Mouse (Mus musculus) MEL-GATA-1-ER (cell line): Measurements from ENCODE around the gene Ankrd35.
"Not testable (repeated sequence)": the region's sequence is repeated elsewhere in the genome, so short reads cannot be mapped to it uniquely, and the experiment has no call there.

Experiments
- DNase-seq: peaks from one replicate; pipeline ENCODE4 v3.0.0-alpha.2; 2012; ENCODE audit warnings: low read depth; ENCODE audit errors: extremely low read depth

Gene Ankrd35

DNA sequence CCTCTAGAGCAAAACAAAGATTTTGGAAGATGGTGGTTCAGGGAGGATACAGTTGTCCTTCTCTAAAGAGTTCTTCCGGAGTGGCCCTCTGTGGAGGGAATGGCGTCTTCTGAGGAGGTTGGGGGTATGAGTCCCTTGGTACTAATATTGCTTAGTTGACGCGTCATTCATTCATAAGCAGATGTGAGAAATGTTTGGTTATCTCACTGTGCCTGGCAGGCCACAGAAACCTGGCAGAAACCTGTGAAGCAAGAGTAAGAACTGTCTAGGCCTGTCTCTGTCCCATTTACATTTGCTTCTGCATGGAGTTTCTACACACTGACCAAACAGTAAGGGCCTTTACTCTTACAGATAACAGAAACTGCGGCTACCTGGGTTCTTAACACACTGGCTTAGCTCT is 1.6 kb downstream of the Ankrd35 start:
- DNase-seq = no peak

DNA sequence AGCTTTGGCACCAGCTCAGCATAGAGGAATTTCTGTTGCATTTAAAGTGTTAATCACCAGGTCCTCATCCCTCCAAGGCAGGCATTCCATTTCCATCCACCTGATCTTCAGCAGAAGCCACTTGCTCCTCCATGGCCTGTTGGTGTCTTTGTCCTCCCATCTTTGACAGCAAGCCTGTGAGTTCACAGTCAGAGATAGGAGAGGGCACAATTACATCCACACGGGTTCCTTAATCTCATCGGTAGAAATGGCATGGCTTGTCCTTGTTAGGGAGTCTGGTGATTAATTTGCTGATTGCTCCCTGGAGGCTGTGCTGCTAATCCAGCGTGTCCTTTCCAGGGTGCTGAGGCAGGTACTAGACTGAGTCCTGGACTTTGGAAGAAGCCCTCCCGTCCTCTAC is 3.6 kb downstream of the Ankrd35 start:
- DNase-seq = no peak

DNA sequence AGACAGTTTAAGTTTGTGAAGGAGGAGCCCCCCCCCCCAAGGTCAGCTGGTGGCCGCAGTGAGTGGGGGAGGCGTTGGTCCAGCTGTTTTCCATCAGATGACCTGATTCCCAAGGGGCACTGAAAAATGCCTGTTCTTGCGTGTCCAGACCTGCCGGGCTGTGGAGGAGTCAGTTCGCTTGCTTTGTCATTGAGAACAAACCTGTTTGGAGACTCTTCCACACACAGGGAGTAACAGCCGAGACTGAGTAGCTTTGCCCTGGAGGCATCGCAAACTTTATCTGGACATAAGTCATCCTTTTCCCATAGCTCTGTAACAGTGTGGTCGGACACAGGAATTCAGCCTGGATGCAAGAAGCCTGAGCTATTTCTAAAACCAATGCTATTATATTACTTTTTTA is 4.5 kb downstream of the Ankrd35 start:
- DNase-seq = no peak

DNA sequence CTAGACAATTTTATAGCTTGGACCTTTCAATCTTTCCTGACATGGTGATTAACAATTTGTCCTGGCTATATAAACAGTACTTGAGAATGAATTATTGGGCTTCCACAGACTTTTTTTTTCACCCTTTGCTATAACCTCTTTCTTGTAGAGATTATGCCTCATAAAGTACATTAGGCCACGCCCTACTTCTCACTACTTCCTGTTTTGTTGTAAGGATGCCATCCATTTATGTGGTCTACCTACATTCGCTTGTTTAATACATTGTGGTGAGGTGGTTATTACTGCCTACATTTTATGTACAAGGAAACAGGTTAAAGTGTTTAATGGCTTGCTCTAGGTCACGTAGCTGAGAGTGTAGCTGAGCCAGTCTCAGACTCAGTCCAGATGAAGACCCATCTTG is 5.2 kb downstream of the Ankrd35 start:
- peak; percentile 95 for DNase-seq

DNA sequence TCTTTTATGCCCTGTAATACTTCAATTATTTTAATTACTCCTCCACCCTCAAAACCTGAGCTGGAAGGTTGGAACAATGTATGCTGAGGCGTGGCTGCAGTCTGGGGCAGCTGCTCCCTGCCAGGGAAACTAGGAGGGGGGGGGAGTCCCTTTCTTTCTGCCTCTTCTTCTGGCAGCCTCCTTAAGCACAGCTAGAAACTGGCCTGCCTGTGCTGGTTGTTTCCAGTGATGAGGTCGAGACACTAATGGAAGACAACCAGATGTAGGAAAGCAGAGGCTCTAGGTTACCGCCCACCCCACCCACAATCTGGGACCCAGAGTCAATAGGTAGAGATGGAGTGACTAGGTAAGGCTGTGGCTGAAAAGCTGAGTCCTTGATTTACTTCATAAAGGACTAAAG is 5.8 kb downstream of the Ankrd35 start:
- DNase-seq = no peak

DNA sequence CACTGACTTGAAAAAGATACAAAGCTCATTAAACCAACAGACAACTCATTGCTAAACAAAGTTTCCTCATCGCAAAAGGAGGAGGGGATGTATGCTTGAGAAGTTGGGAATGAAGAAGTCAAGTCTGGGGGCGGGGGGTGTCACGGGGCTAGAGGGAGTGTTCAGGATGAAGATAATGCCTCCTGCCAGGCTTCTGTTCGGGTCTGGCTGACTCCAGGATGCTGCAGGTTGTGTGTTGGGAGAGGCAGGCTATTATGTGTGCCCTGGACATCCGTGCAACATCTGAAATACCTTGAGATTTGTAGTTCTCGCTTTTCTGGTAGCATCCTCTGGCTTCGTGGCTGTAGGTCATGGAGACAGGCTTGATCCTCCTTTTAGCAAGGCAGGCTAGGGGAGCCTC is 8.5 kb downstream of the Ankrd35 start:
- no peak for DNase-seq

DNA sequence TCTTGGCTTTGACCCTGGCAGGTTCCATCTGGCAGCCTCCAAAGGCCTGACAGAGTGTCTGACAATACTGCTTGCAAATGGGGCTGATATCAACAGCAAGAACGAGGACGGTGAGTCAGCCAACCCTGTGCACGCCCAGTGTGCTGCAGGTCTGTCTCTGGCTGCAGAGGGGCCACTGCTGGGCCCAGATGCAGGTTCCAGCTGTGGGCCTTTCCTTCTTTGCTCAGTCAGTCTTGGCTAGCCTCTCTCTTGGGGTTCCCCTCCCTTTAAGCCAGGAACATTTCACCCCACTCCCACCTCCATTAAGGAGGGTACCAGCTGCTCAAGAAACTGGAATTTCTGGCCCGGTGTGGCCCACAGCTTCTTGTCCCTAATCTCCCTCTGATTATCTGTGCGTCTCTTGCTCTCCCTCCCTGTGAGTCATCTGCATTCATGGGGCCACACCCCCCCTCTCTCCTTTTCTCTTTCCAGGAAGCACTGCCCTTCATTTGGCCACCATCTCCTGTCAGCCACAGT is 9.3 kb downstream of the Ankrd35 start:
- no peak for DNase-seq

DNA sequence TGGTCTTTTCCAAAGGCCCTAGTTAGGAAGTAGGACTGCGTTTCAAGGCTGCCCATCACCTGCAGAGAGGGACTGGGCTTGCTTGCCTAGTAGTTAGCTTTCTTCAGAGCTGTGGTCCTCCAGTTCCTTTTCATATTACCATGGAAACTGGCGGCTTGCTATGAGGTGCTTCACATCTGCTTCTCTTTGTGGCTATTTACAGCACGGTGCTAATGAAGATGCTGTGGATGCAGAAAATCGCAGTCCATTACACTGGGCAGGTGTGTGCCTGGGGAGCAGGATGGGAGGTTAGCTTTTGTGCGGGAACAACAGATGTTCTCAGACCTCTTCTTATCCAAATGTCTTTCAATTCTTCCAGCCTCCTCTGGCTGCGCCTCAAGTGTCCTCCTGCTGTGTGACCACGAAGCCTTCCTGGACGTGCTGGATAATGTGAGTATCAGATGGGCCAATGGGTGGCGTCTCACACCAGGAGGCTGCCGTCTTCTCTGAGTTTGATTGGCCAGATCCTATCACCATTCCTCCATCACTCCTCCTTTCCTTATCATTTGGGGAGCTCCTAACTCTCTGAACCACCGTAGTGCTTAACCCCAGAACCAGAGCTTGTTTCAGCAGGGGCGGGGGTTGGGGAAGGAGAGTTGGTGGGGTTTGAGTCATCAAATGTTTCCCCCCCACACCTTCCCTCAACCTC is 10.5 kb downstream of the Ankrd35 start:
- no peak for DNase-seq

DNA sequence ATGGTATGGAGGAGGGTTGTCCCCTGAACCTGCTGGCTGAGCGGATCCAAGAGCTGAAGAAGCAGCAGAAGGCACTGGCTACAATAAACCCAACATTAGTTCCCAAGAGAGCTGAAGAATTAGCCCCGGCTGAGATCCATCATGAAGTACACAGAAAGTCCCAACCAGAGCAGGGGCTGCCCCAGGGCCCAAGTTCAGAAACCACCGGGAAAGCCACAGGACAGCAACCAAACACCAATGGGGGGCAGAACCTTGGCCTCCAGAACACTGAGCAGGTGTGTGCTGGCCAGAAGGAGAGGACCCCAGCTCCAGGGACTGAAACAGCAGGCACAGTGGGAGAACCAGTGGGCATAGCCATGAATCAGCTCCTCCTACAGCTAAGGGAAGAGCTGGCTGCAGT is 13.6 kb downstream of the Ankrd35 start:
- no peak for DNase-seq

DNA sequence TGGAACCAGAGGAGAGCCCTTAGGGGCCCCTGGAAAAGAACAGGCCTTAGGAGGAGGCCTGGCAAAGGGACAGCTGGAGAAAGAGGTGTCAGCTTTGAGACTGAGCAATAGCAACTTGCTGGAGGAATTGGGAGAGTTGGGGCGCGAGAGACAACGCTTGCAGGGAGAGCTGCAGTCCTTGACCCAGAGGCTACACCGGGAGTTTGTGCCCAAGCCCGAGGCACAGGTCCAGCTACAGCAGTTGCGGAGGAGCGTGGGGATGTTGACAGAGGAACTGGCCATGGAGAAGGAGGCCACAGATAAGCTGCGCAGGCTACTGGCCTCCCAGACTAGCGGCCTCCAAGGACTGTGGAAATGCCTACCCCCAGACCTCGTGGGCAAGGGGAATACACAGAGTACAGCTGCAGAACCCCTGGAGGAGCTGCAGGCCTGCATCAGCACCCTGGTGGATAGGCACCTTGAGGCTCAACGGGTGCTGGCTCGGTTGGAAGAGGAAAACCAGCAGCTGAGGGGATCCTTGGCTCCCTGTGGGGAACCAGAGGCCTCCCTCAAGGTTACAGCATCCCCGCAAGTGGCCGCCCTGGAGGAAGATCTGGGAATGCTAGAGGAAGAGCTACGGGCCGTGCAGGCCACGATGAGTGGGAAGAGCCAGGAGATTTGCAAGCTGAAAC is 14.4 kb downstream of the Ankrd35 start:
- DNase-seq = no peak

DNA sequence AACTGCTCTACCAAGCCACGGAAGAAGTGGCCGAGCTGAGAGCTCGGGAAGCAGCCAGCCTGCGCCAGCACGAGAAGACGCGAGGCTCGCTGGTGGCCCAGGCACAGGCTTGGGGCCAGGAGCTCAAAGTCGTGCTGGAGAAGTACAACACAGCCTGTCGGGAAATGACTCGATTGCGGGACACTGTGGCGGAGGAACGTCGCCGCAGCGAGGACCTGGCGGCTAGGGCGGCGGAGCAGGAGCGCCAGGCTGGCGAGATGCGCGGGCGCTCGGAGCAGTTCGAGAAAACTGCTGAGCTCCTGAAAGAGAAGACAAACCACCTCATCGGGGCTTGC is 14.9 kb downstream of the Ankrd35 start:
- no peak for DNase-seq

DNA sequence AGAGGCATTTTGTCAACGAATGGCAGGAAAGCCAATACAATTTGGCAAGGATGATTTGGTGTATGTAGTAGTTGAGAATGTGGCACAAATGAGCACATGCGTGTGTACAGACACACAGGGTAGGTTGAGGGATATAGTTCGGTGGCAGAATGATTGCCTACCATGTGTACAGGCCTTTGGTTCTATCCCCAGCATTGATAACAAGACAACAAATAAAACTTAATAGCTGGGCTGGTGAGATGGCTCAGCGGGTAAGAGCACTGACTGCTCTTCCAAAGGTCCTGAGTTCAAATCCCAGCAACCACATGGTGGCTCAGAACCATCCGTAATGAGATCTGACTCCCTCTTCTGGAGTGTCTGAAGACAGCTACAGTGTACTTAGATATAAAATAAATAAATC is 16.1 kb downstream of the Ankrd35 start:
- not testable (repeated sequence) for DNase-seq

DNA sequence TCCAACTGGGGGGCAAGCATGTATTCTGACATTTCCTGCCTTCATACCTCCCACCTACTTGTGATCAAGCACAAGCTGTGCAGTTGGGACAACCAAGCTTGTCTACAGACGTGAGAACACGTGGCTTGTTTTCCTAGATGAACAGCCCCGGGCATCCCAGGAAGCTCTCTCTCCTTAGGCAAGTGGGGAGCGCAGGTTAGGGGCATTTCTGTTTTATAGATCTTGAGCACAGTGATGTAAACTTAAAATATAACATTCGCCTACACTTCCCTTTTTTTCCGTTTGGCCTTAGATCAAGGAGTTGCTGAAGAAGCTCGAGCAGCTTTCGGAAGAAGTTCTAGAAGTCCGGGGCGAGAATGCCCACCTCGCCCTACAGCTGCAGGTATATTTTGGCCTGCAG is 18.9 kb downstream of the Ankrd35 start:
- peak; percentile 70 for DNase-seq

DNA sequence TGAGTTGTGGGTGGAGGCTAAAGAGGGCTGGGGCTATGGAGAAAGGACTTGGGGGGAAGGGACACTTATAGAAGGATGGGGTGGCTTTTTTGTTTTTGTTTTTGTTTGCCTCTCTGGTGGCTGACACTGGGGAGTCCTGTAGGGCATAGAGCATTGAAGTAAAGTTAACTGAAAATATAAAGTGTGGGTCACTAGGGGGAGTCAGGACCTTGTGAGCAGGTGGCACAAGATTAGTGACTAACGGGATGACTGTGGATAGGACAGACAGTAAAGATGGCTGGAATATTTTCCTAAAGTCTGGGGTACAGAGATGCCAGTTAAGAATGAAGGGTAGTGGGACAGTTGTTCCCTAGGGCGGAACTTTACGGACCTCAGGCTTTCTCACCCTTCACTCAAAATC is 20.4 kb downstream of the Ankrd35 start:
- DNase-seq = no peak

DNA sequence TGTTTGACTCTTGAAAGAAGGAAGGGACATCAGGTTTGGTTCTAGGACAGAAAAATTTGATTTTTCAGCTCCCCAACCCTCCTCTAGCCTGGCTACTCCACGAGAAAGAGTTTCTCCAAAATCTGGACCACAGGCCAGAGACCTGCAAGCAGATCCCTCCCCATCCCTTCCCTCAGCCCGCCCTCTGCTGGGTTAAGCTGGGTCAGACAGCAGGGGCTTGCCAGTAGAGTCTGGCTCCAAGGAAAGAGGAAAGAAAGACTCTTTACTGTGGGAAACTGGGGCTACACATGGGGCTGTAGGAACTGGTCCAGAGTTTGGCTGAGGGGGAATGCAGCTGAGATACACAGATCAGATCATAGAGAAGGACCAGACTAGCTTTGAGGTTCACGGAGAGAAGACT is 22.6 kb downstream of the Ankrd35 start:
- DNase-seq = no peak

DNA sequence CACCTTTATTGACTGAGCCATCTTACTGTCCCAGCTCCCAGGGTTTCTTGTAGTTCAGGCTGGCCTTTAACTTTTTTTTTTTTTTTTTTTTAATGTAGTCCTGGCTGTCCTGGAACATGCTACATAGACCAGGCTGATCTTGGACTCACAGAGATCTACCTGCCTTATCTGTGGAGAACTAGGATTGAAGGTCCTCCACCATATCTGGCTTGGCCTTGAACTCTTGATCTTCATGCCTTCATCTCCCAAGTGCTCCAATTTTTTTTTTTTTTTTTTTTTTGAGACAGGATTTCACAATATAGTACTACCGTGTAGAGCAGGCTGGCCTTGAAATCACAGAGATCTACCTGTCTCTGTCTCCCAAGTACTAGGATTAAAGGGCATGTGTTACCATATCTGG is 23.6 kb downstream of the Ankrd35 start:
- no peak for DNase-seq

DNA sequence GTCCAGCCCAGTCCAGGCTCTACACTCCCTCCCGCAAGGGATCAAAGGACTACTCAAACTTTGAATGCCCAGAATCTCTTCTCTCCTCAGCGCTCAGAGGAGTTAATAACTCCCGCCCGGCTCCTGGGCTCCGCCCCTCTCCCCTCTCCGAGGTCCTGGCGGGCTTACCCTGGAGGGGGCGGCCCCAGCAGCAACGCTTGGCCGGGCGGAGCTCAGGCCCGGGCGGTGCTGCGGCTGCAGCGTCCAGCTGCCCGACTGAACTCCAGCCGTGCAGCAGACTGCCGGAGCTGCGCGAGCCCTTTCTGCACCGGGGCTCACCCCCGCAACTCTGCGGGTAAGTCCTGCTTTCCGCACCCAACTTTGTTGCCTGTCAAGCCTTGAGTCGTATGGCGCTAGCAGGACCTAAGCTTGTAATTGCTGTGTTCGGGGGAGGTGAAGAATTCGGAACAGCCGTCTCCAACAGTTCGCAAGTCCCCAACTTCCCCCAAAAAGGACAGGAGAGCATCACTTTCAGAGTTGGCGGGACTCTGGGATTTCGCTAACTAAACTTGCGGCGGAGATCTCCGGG is 26.4 kb downstream of the Ankrd35 start, which contains the start of gene Pias3:
TSS of gene Pias3 (plus strand) at position 187 of the 568 bp plus-strand sequence.
- DNase-seq = peak; percentile 80

DNA sequence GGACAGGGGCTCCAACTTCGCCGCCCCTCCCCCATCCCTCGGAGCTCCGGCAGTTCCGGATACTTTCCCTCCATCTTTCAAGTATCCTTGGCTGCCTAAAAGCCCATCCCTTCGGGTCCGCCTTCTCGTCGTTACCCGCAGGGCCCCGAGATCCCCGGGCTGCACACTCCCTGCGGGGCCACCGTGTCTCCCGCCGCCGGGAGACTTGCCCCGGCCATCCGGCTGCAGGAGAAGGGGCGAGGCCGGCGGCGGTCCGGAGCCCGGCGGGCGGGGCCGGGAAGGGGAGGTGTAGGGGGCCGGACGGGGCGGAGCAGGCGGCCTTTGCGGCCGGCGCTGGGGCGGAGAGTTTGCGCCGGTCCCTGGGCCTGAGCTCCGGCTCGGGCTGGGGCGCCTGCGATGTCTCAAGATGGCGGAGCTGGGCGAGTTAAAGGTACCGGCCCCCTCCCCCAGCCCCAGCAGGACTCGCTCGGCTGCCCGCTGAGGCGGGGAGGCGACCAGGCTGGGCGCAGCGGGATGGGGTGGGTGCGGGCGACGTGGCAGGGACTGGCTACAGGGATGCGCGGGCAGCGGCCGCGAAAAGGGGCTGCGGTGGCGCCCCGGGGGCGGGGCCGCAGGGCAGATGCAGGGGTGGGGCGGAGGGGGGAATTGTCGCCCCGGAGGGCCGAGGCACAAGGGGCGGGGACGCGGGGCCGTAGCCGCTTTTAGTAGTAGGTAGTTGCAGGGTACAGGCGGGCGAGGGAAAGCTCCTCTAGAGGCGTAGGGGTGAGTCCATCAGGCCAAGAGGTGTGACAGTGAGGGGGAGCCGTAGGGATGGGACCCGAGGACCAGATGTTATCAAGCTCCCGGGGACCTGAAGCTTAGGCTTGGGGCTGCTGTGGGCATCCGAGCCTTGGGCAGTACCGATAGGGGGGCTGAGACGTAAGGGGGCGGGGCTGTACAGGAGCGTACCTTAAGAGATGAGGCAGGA is 27.1 kb downstream of the Ankrd35 start:
- DNase-seq = peak; percentile 85

DNA sequence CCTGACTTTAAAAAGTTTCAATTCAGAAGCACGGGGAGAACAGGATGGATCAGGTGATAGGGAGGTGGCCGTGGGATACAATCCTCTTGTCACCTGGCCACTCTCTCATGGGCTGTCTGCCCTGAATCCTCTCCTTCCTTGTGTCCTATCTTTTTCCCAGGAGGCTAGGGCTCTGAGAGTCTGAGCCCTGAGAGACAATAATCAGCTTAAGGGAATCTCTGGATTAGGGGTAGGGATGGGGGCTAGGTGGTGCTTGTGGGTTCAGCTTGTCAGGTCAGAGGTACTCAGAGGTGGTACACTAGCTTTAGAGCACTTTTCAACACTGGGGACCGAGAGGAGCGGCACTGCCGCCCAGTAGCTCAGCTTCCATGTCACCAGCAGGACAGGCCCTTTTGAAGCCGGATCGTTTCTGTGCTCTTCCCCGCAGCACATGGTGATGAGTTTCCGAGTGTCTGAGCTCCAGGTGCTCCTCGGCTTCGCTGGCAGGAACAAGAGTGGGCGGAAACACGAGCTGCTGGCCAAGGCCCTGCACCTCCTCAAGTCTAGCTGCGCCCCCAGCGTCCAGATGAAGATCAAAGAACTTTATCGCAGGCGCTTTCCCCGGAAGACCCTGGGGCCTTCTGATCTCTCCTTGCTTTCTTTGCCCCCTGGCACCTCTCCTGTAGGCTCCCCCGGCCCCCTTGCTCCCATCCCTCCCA is 29.2 kb downstream of the Ankrd35 start:
- no peak for DNase-seq

DNA sequence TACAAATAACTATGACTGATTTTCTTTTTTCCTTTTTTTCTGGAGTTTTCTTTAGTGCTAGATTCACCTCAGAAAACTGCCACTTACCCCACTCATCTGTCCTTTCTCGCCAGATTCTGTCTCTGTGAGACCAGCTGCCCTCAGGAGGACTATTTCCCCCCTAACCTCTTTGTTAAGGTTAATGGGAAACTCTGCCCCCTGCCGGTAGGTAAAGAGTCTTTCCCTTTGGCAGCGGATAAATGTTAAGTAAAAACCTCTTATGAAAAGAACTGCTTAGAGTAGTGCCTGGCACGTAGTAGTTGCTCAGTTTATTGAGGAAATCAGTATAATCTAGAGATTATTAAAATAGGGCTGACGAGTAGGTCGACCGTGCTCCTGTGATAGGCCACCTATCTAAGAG is 30.4 kb downstream of the Ankrd35 start:
- peak; percentile 71 for DNase-seq

DNA sequence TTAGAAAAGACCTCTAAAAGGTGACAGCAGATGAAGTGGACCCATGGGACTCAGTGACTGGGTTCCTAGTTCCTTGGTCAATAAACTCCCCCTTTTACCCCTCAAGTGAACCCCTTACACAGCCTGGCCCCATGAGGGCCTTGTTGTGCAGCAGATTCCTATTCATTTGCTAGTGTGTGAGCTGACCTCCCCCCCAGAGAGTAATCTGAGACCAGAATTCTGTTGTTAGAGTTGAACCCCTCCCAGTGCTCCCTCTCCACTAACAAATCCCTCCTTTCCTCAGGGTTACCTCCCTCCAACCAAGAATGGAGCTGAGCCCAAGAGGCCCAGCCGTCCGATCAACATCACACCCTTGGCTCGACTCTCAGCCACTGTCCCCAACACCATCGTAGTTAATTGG is 31.1 kb downstream of the Ankrd35 start:
- no peak for DNase-seq
